ENCODE assay signal across 24 mouse cellular contexts in the genomic region with DNA sequence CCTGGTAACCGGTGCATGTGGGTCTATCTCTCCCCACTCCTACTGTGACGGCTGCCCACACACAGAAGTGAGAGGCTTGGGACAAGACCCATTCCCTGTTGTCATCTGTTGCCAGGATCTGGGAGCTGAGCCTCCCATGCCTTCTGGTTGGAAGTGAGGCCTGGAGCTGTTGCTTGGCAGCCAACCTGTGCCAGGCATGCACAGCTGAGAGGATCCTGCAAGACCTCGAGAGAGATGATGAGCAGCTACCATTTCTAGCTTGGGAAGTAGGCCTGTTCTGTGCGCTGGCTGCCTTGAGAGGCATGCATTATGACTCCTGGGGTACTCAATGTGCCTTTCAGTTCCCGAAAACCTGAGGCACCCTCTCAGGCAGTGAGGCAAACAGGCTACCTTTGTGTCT. TPM values are rescaled to one million over a fixed set of nuclear protein-coding genes. Genes with fewer than 3 reads are reported as not detected.
DNase-seq lines count a peak whose midpoint lies in the region; ATAC-seq and TF ChIP-seq lines count a peak whose summit lies in the region.
"Had no signal": no experiment of that assay in that cellular context is flagged by ENCODE, and none has a peak within 500 bp of the region (broad histone marks: within the 10 kb centered on the region; RNA-seq: fewer than 3 reads in every experiment).

No protein-coding gene starts in this region.

- no peak for TF ChIP-seq POLR2A in cortical plate, adult 2 months (IDR thresholded peaks at IDR 0.05; ENCODE audit: extremely low read depth, insufficient read depth, low read length)

- DNase-seq in frontal cortex, postnatal 10 days (ENCODE audit: low spot score in 2 of 2): no peak
- peak; percentile 52 to 66 for DNase-seq in layer of hippocampus, adult 2 months (ENCODE audit: low spot score in 2 of 2)
- DNase-seq in layer of hippocampus, postnatal 25 days (ENCODE audit: extremely low spot score in 1 of 2, low spot score in 1 of 2): no peak
- DNase-seq in brain, adult 2 months (ENCODE audit: low read depth, low spot score): peak; percentile 86
- no peak for DNase-seq in gastrocnemius, adult 8-10 months (ENCODE audit: low spot score in 2 of 2)
- DNase-seq: adrenal gland, postnatal 36 days; cerebellum, adult 9-10 months; heart, postnatal 10 days; liver, postnatal 0 days; lung, postnatal 10 days; midbrain, embryonic 14.5 days had no signal

- ATAC-seq in frontal cortex, adult (ENCODE audit: low TSS enrichment): peak; percentile 58
- ATAC-seq: intestine, postnatal 0 days; liver, postnatal 0 days had no signal

- peak overlapping the region; percentile 96 for H3K27ac ChIP-seq in layer of hippocampus, adult 2 months
- H3K27ac ChIP-seq in cortical plate, adult 2 months (ENCODE audit: insufficient read depth, low read length): 0 out of 2 replicates have a peak overlapping the region, but pooled peaks have one; percentile 69
- H3K27ac ChIP-seq: embryonic facial prominence, embryonic 13.5 days; hindbrain, embryonic 15.5 days; kidney, postnatal 0 days; neural tube, embryonic 15.5 days had no signal

- H3K4me1 ChIP-seq in cortical plate, adult 2 months (ENCODE audit: control insufficient read depth, insufficient read depth, low read length): peaks cover 28% of the 10 kb centered on the region

- no peak for TF ChIP-seq CTCF in layer of hippocampus, adult 2 months (conservative IDR thresholded peaks at IDR 0.05)
- TF ChIP-seq CTCF in cortical plate, adult 2 months (IDR thresholded peaks at IDR 0.05; ENCODE audit: extremely low read depth, insufficient read depth, low read length): no peak

- H3K4me3 ChIP-seq in layer of hippocampus, adult 2 months: no peak overlapping the region
- no peak overlapping the region for H3K4me3 ChIP-seq in cortical plate, adult 2 months (ENCODE audit: insufficient read depth, low read length)
- H3K4me3 ChIP-seq: embryonic facial prominence, embryonic 13.5 days; hindbrain, embryonic 15.5 days; neural tube, embryonic 15.5 days had no signal

RNA-seq across cellular contexts. Expression of a gene that starts 2.9 kb away (rescaled TPM):
- total RNA-seq in layer of hippocampus, adult 2 months (2021): 1 to 10 TPM; 3.3 to 3.6 TPM
- total RNA-seq in layer of hippocampus, postnatal 25 days (2021): 1 to 10 TPM; 3.5 to 4.0 TPM
- 6.6 and 7.8 TPM in 2 replicates for polyA plus RNA-seq in cortical plate, adult 2 months (2012; rRNA removed)
- total RNA-seq in gastrocnemius, adult 8-10 months (2022): under 1 TPM in 2 of 4 experiments, not detected in 2; 0.22 to 0.67 TPM
- total RNA-seq: adrenal gland, postnatal 36 days; liver, adult 2 months; megakaryocyte progenitor cell, adult 5-6 weeks had no signal
- polyA plus RNA-seq: C2C12; liver, adult 2 months had no signal

RNA-seq across cellular contexts. Expression of a gene that starts 29.6 kb away (rescaled TPM):
- total RNA-seq in layer of hippocampus, adult 2 months (2021): not detected
- under 1 TPM in 1 of 2 experiments, not detected in 1; 0.12 TPM for total RNA-seq in layer of hippocampus, postnatal 25 days (2021)
- polyA plus RNA-seq in cortical plate, adult 2 months (2012; rRNA removed): 0.08 and 0.13 TPM in 2 replicates
- total RNA-seq in gastrocnemius, adult 8-10 months (2022): not detected
- total RNA-seq: gastrocnemius, postnatal 4 days; heart, postnatal 10 days; layer of hippocampus, postnatal 14 days; left cerebral cortex, postnatal 36 days; megakaryocyte progenitor cell, adult 5-6 weeks had no signal
- polyA plus RNA-seq: C2C12 had no signal

RNA-seq across cellular contexts. Expression of a gene that starts 37.1 kb away (rescaled TPM):
- total RNA-seq in layer of hippocampus, adult 2 months (2021): 100 to 1,000 TPM; 748 to 802 TPM
- total RNA-seq in layer of hippocampus, postnatal 25 days (2021): 100 to 1,000 TPM; 728 to 849 TPM
- 835 and 861 TPM in 2 replicates for polyA plus RNA-seq in cortical plate, adult 2 months (2012; rRNA removed)
- total RNA-seq in gastrocnemius, adult 8-10 months (2022): 10 to 100 TPM; 24.3 to 35.2 (median 28.2) TPM

Comparison
In these comparisons a context has a peak if more than half of its experiments do, and no peak if none do; other contexts are left out.
1. DNase-seq: peak in layer of hippocampus, adult 2 months (2 of 2) and brain, adult 2 months (single experiment); none in frontal cortex, postnatal 10 days (0 of 2), layer of hippocampus, postnatal 25 days (0 of 2) and gastrocnemius, adult 8-10 months (0 of 2).
2. RNA of a gene that starts 37.1 kb away (total RNA-seq): 728 to 849 TPM in layer of hippocampus, postnatal 25 days and 748 to 802 TPM in layer of hippocampus, adult 2 months; 24.3 to 35.2 TPM in gastrocnemius, adult 8-10 months; every median in the first group is over 10 times any median in the second.